Mouse (Mus musculus) 416B (cell line): ENCODE measurements around the gene Cul9.

Experiments
- DNase-seq: peaks from one replicate; pipeline ENCODE4 v3.0.0; 2011; ENCODE audit warnings: low read depth

Cul9 gene

DNA sequence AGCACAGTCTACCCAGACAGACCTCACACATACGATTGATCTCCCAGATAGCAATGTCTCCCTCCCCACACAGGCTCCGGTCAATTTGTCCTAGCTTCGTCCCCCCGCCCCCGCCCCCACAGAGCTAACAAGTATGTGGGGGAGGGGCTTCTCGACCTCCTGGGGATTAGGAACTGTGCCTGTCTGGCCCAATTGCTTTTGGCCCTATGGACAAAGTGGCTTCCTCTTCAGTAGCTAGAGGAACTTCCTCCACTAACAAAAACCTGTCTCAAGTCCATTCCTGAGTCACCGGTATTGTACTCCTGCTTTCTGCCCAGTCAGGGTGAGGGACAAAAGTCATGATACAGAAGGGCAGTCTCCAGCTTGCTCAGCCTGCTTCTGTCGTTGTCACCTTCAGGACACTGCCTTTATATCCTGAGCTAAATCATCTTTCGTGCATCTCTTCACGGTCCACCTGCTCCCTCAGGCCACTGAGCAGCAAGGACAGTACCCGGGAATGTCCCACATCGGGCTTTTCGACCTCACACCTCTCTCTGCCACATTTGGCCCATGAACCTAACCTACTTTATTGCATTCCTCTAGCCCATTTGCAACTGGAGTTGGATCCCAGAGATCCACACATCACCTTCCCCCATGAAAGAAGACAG is 92.8 kb downstream of the Cul9 start:
- no peak for DNase-seq

GRCm38 (mm10) chr17:46452683-46453082 is 93.5 kb downstream of the Cul9 start:
- DNase-seq = no peak
